Mouse (Mus musculus): ENCODE results near the gene Mecom. TPM values are rescaled to one million over a fixed set of nuclear protein-coding genes. Genes with fewer than 3 reads are reported as not detected.
A peak's percentile ranks its signal among the peaks of the same experiment; 100 is the strongest.

Mecom gene
- total and polyA plus RNA-seq, 2 experiments from 2014 or later, result 2.6 to 5.1 TPM

- DNase-seq (ENCODE audit: low spot score) (no peak), ATAC-seq (ENCODE audit: low FRiP score) (no peak)
- TF ChIP-seq CTCF (IDR thresholded peaks at IDR 0.05), result no peak
- no peak overlapping the region for H3K4me2 ChIP-seq (ENCODE audit: low read depth, low read length, poor library complexity, severe bottlenecking)
- WGBS, result 95% methylated on average over 6 of the region's 6 CpGs
- H3K27me3 ChIP-seq (ENCODE audit: insufficient read depth, low read length), result no peaks in the 10 kb centered on the region
- no peak overlapping the region for H3K4me3 ChIP-seq (ENCODE audit: low read depth, low read length)
- no peaks in the 10 kb centered on the region for H3K4me1 ChIP-seq (ENCODE audit: insufficient read depth, low read length)
- H3K36me3 ChIP-seq (ENCODE audit: insufficient read depth, low read length), result no peaks in the 10 kb centered on the region
- no peaks in the 10 kb centered on the region for H3K9me3 ChIP-seq (ENCODE audit: low read length)
- H3K9ac ChIP-seq (replicated peaks; ENCODE audit: low read length, poor library complexity, severe bottlenecking), result no peak overlapping the region
- H3K27ac ChIP-seq (ENCODE audit: low read depth, low read length), result no peak overlapping the region
Measured at GRCm38 (mm10) chr3:30332337-30332736, 215.5 kb downstream of the Mecom start.

GRCm38 (mm10) chr3:30330476-30330875 lies 217.3 kb downstream of the Mecom start:
- H3K36me3 ChIP-seq (ENCODE audit: insufficient read depth, low read length), result no peaks in the 10 kb centered on the region
- 90% methylated on average over 3 of the region's 3 CpGs for WGBS

GRCm38 (mm10) chr3:30330021-30330420 lies 217.8 kb downstream of the Mecom start:
- no peak for TF ChIP-seq CTCF (IDR thresholded peaks at IDR 0.05)
- Histone ChIP-seq H3K4me2 (ENCODE audit: low read depth, low read length, poor library complexity, severe bottlenecking) (no peak overlapping the region), H3K9ac (replicated peaks; ENCODE audit: low read length, poor library complexity, severe bottlenecking) (no peak overlapping the region), H3K4me1 (ENCODE audit: insufficient read depth, low read length) (no peaks in the 10 kb centered on the region), H3K36me3 (ENCODE audit: insufficient read depth, low read length) (no peaks in the 10 kb centered on the region), H3K4me3 (ENCODE audit: low read depth, low read length) (no peak overlapping the region), H3K9me3 (ENCODE audit: low read length) (no peaks in the 10 kb centered on the region), H3K27me3 (ENCODE audit: insufficient read depth, low read length) (no peaks in the 10 kb centered on the region), H3K27ac (ENCODE audit: low read depth, low read length) (no peak overlapping the region)
- DNase-seq (ENCODE audit: low spot score), result no peak
- WGBS, result 85% methylated on average over 3 of the region's 3 CpGs
- ATAC-seq (ENCODE audit: low FRiP score), result no peak

More at GRCm38 (mm10) chr3:30330476-30330875, 217.3 kb downstream of the Mecom start:
- no peaks in the 10 kb centered on the region for H3K4me1 ChIP-seq (ENCODE audit: insufficient read depth, low read length)
- H3K9me3 ChIP-seq (ENCODE audit: low read length), result no peaks in the 10 kb centered on the region
- DNase-seq (ENCODE audit: low spot score) (no peak), ATAC-seq (ENCODE audit: low FRiP score) (no peak)
- no peak overlapping the region for H3K27ac ChIP-seq (ENCODE audit: low read depth, low read length)
- H3K4me3 ChIP-seq (ENCODE audit: low read depth, low read length), result no peak overlapping the region
- H3K27me3 ChIP-seq (ENCODE audit: insufficient read depth, low read length), result no peaks in the 10 kb centered on the region
- H3K4me2 ChIP-seq (ENCODE audit: low read depth, low read length, poor library complexity, severe bottlenecking), result no peak overlapping the region
- no peak overlapping the region for H3K9ac ChIP-seq (replicated peaks; ENCODE audit: low read length, poor library complexity, severe bottlenecking)
- no peak for TF ChIP-seq CTCF (IDR thresholded peaks at IDR 0.05)

GRCm38 (mm10) chr3:30314955-30315354 lies 232.9 kb downstream of the Mecom start:
- no peaks in the 10 kb centered on the region for H3K9me3 ChIP-seq (ENCODE audit: low read length)
- H3K4me2 ChIP-seq (ENCODE audit: low read depth, low read length, poor library complexity, severe bottlenecking), result no peak overlapping the region
- no peaks in the 10 kb centered on the region for H3K4me1 ChIP-seq (ENCODE audit: insufficient read depth, low read length)
- H3K4me3 ChIP-seq (ENCODE audit: low read depth, low read length), result no peak overlapping the region
- H3K36me3 ChIP-seq (ENCODE audit: insufficient read depth, low read length), result no peaks in the 10 kb centered on the region
- 38% methylated on average over 2 of the region's 2 CpGs for WGBS
- H3K9ac ChIP-seq (replicated peaks; ENCODE audit: low read length, poor library complexity, severe bottlenecking), result no peak overlapping the region
- no peaks in the 10 kb centered on the region for H3K27me3 ChIP-seq (ENCODE audit: insufficient read depth, low read length)
- ATAC-seq (ENCODE audit: low FRiP score), result no peak
- TF ChIP-seq CTCF (IDR thresholded peaks at IDR 0.05), result no peak
- no peak overlapping the region for H3K27ac ChIP-seq (ENCODE audit: low read depth, low read length)
- no peak for DNase-seq (ENCODE audit: low spot score)

GRCm38 (mm10) chr3:30308081-30308480 lies 239.7 kb downstream of the Mecom start:
- H3K4me1 ChIP-seq (ENCODE audit: insufficient read depth, low read length), result no peaks in the 10 kb centered on the region
- ATAC-seq (ENCODE audit: low FRiP score), result no peak
- no peaks in the 10 kb centered on the region for H3K27me3 ChIP-seq (ENCODE audit: insufficient read depth, low read length)
- TF ChIP-seq CTCF (IDR thresholded peaks at IDR 0.05), result peak; percentile 15; the same call in 1 of the 2 replicates
- H3K9ac ChIP-seq (replicated peaks; ENCODE audit: low read length, poor library complexity, severe bottlenecking), result no peak overlapping the region
- H3K4me3 ChIP-seq (ENCODE audit: low read depth, low read length), result no peak overlapping the region
- DNase-seq (ENCODE audit: low spot score), result no peak
- no peak overlapping the region for H3K4me2 ChIP-seq (ENCODE audit: low read depth, low read length, poor library complexity, severe bottlenecking)
- H3K27ac ChIP-seq (ENCODE audit: low read depth, low read length), result no peak overlapping the region
- WGBS, result 66% methylated on average over 4 of the region's 4 CpGs
- no peaks in the 10 kb centered on the region for H3K9me3 ChIP-seq (ENCODE audit: low read length)
- no peaks in the 10 kb centered on the region for H3K36me3 ChIP-seq (ENCODE audit: insufficient read depth, low read length)

GRCm38 (mm10) chr3:30307601-30308000 lies 240.2 kb downstream of the Mecom start:
- Histone ChIP-seq H3K4me2 (ENCODE audit: low read depth, low read length, poor library complexity, severe bottlenecking) (no peak overlapping the region), H3K27me3 (ENCODE audit: insufficient read depth, low read length) (no peaks in the 10 kb centered on the region), H3K36me3 (ENCODE audit: insufficient read depth, low read length) (no peaks in the 10 kb centered on the region), H3K4me1 (ENCODE audit: insufficient read depth, low read length) (no peaks in the 10 kb centered on the region), H3K9me3 (ENCODE audit: low read length) (no peaks in the 10 kb centered on the region), H3K4me3 (ENCODE audit: low read depth, low read length) (no peak overlapping the region), H3K27ac (ENCODE audit: low read depth, low read length) (no peak overlapping the region), H3K9ac (replicated peaks; ENCODE audit: low read length, poor library complexity, severe bottlenecking) (no peak overlapping the region)
- WGBS, result 93% methylated on average over 6 of the region's 6 CpGs
- DNase-seq (ENCODE audit: low spot score), result no peak
- TF ChIP-seq CTCF (IDR thresholded peaks at IDR 0.05), result no peak
- no peak for ATAC-seq (ENCODE audit: low FRiP score)

All from midbrain, postnatal 0 days (tissue).